Mouse (Mus musculus) CH12.LX (cell line): ENCODE measurements around the gene Zc3h10. TPM values are rescaled to one million over a fixed set of nuclear protein-coding genes. Genes with fewer than 3 reads are reported as not detected.
A peak's percentile ranks its signal among the peaks of the same experiment; 100 is the strongest.
"Not testable (repeated sequence)": the region's sequence is repeated elsewhere in the genome, so short reads cannot be mapped to it uniquely, and the experiment has no call there.

Experiments
- DNase-seq: peaks from one replicate; pipeline ENCODE4 v3.0.0-alpha.2; 2013; ENCODE audit errors: extremely low read depth
- H3K27ac ChIP-seq: 2 replicates; pipeline ENCODE4 v1.5.1; 2012; ENCODE audit warnings: low read depth, mild to moderate bottlenecking, control low read depth, moderate library complexity; ENCODE audit not compliant: insufficient read depth
- H3K27me3 ChIP-seq: replicated peaks from 2 replicates; pipeline ENCODE3; 2012; ENCODE audit warnings: inconsistent platforms
- H3K36me3 ChIP-seq, 2 experiments: replicated peaks in 1 of 2; 2 replicates each; pipeline versions ENCODE3 to v1.6.1; 2012; ENCODE audit warnings: inconsistent platforms in 1 of 2, low read length in 1 of 2, mild to moderate bottlenecking in 1 of 2, mixed read lengths in 1 of 2, moderate library complexity in 1 of 2; ENCODE audit not compliant: control insufficient read depth in 1 of 2, insufficient read depth in 1 of 2
- H3K4me1 ChIP-seq, 2 experiments: 2 replicates each; pipeline ENCODE4 v1.6.1; 2012; ENCODE audit warnings: inconsistent platforms in 1 of 2, moderate library complexity in 1 of 2; ENCODE audit not compliant: insufficient read depth in 2 of 2, control insufficient read depth in 1 of 2
- H3K4me2 ChIP-seq: 2 replicates; pipeline ENCODE4 v1.6.1; 2012; ENCODE audit warnings: low read depth, mild to moderate bottlenecking, control low read depth; ENCODE audit not compliant: poor library complexity, insufficient read depth, severe bottlenecking
- H3K4me3 ChIP-seq, 3 experiments: fragments of 150-350 bp in 1 of 3; sonication (generic) in 1 of 3; replicated peaks in 1 of 3; 2 replicates each; pipeline versions ENCODE3 to v1.5.1; 2011 to 2012; ENCODE audit warnings: low read depth in 2 of 3, low read length in 2 of 3, mild to moderate bottlenecking in 2 of 3, moderate library complexity in 2 of 3, control low read depth in 1 of 3, improper control_type of control experiment in 1 of 3, inconsistent platforms in 1 of 3, mixed read lengths in 1 of 3; ENCODE audit not compliant: poor library complexity in 1 of 3
- H3K79me2 ChIP-seq: replicated peaks from 2 replicates; pipeline ENCODE4 v1.6.1; 2012; ENCODE audit warnings: mild to moderate bottlenecking, moderate library complexity; ENCODE audit not compliant: control insufficient read depth, poor library complexity, insufficient read depth, severe bottlenecking; ENCODE audit errors: extremely low read depth
- H3K9ac ChIP-seq: 2 replicates; pipeline ENCODE4 v1.6.1; 2012; ENCODE audit warnings: low read depth, mild to moderate bottlenecking, control low read depth, moderate library complexity; ENCODE audit not compliant: insufficient read depth
- H3K9me3 ChIP-seq: replicated peaks from 2 replicates; pipeline ENCODE3; 2012; ENCODE audit warnings: low read length, inconsistent platforms, mixed read lengths
- BHLHE40 ChIP-seq: IDR thresholded peaks from 2 replicates; pipeline ENCODE4 v1.6.1; 2011; ENCODE audit warnings: mild to moderate bottlenecking, low read depth, low read length, improper control_type of control experiment
- CHD1 ChIP-seq: IDR thresholded peaks from 2 replicates; pipeline ENCODE4 v1.6.1; 2012; ENCODE audit warnings: low read depth, low read length, improper control_type of control experiment, inconsistent platforms
- CHD2 ChIP-seq: IDR thresholded peaks from 2 replicates; pipeline ENCODE4 v1.6.1; 2011; ENCODE audit warnings: low read length, improper control_type of control experiment
- CTCF ChIP-seq, 2 experiments: IDR thresholded peaks in 1 of 2; conservative IDR thresholded peaks in 1 of 2; 2 replicates each; pipeline ENCODE4 v1.5.1; 2011 to 2012; ENCODE audit warnings: low read depth in 2 of 2, low read length in 2 of 2, improper control_type of control experiment in 1 of 2, inconsistent platforms in 1 of 2, mild to moderate bottlenecking in 1 of 2, moderate library complexity in 1 of 2
- EP300 ChIP-seq: IDR thresholded peaks from 2 replicates; pipeline ENCODE4 v1.6.1; 2011; ENCODE audit warnings: low read length, improper control_type of control experiment
- GABPA ChIP-seq: IDR thresholded peaks from 2 replicates; pipeline ENCODE4 v1.6.1; 2012; ENCODE audit warnings: low read depth, low read length, improper control_type of control experiment, inconsistent platforms; ENCODE audit not compliant: insufficient replicate concordance
- HCFC1 ChIP-seq: IDR thresholded peaks from 2 replicates; pipeline ENCODE4 v1.6.1; 2012; ENCODE audit warnings: low read depth, mild to moderate bottlenecking, inconsistent platforms, low read length, improper control_type of control experiment
- JUN ChIP-seq: IDR thresholded peaks from 2 replicates; pipeline ENCODE4 v1.6.1; 2011; ENCODE audit warnings: low read depth, mild to moderate bottlenecking, low read length, improper control_type of control experiment, moderate library complexity; ENCODE audit not compliant: insufficient read depth
- JUND ChIP-seq: conservative IDR thresholded peaks from 2 replicates; pipeline ENCODE4 v1.6.1; 2011; ENCODE audit warnings: low read depth, low read length, improper control_type of control experiment
- KAT2A ChIP-seq: IDR thresholded peaks from 2 replicates; pipeline ENCODE4 v1.6.1; 2012; ENCODE audit warnings: low read length, improper control_type of control experiment, inconsistent platforms; ENCODE audit not compliant: insufficient replicate concordance
- MAFK ChIP-seq: IDR thresholded peaks from 2 replicates; pipeline ENCODE4 v1.6.1; 2011; ENCODE audit warnings: low read length, improper control_type of control experiment; ENCODE audit not compliant: insufficient replicate concordance
- MAX ChIP-seq: IDR thresholded peaks from 2 replicates; pipeline ENCODE4 v1.6.1; 2011; ENCODE audit warnings: low read length, improper control_type of control experiment
- MXI1 ChIP-seq: IDR thresholded peaks from 2 replicates; pipeline ENCODE4 v1.6.1; 2011; ENCODE audit warnings: mild to moderate bottlenecking, low read depth, low read length, improper control_type of control experiment
- MYC ChIP-seq: IDR thresholded peaks from 2 replicates; pipeline ENCODE4 v1.6.1; 2011; ENCODE audit warnings: low read depth, mild to moderate bottlenecking, improper control_type of control experiment, low read length
- PAX5 ChIP-seq: IDR thresholded peaks from 2 replicates; pipeline ENCODE4 v1.6.1; 2012; ENCODE audit warnings: low read length, inconsistent platforms, mixed read lengths
- POLR2A ChIP-seq: IDR thresholded peaks from 2 replicates; pipeline ENCODE4 v1.6.1; 2011; ENCODE audit warnings: low read depth, mild to moderate bottlenecking, improper control_type of control experiment, low read length
- POLR2AphosphoS2 ChIP-seq: IDR thresholded peaks from 2 replicates; pipeline ENCODE4 v1.6.1; 2011; ENCODE audit warnings: low read depth, low read length, improper control_type of control experiment
- SMC3 ChIP-seq: IDR thresholded peaks from 2 replicates; pipeline ENCODE4 v1.6.1; 2011; ENCODE audit warnings: low read depth, low read length, improper control_type of control experiment
- TBP ChIP-seq: conservative IDR thresholded peaks from 2 replicates; pipeline ENCODE4 v1.6.1; 2011; ENCODE audit warnings: low read depth, low read length, improper control_type of control experiment
- ZC3H11A ChIP-seq: IDR thresholded peaks from 2 replicates; pipeline ENCODE4 v1.6.1; 2012; ENCODE audit warnings: low read depth, mild to moderate bottlenecking, inconsistent platforms, low read length, improper control_type of control experiment
- ZKSCAN1 ChIP-seq: IDR thresholded peaks from 2 replicates; pipeline ENCODE4 v1.6.1; 2012; ENCODE audit warnings: low read depth, inconsistent platforms, low read length, improper control_type of control experiment, borderline replicate concordance
- ZMIZ1 ChIP-seq: IDR thresholded peaks from 2 replicates; pipeline ENCODE4 v1.6.1; 2012; ENCODE audit warnings: low read depth, mild to moderate bottlenecking, inconsistent platforms, low read length, improper control_type of control experiment
- dilution Hi-C: fragments of 300-500 bp; cut with MboI; formaldehyde crosslinking; loops from 2 replicates; pipeline ENCODE4 v1.14.3; 2020; ENCODE audit warnings: low sequenced_read_pairs; ENCODE audit not compliant: extremely low pct_unique_long_range_greater_than_20kb, extremely low pct_ligation_motif_present
- in situ Hi-C: fragments of 300-500 bp; cut with MboI; formaldehyde crosslinking; loops from 3 replicates; pipeline ENCODE4 v1.14.3; 2019; ENCODE audit warnings: low sequenced_read_pairs, low pct_ligation_motif_present, low pct_unique_long_range_greater_than_20kb, mixed read lengths
- polyA plus RNA-seq: library from polyadenylated mRNA; unstranded; fragments of >175 nt; gene quantifications from 2 replicates; pipeline ENCODE4 v1.2.1, GENCODE M21; 2012; ENCODE audit warnings: low read depth; ENCODE audit not compliant: insufficient read length
- total RNA-seq, 2 experiments: library from RNA; depleted of rRNA; stranded (reverse); fragments of 300-350 nt in 1 of 2; fragments of >200 nt in 1 of 2; gene quantifications; 2 replicates each; pipeline ENCODE4 v1.2.3; 2012 to 2014

The Zc3h10 gene
- total and polyA plus RNA-seq, 3 experiments = 14.4 to 19.9 (median 16.2) TPM

- Histone ChIP-seq H3K9ac (no peak overlapping the region), H3K27ac (no peak overlapping the region), H3K79me2 (peaks cover under 1% of the 10 kb centered on the region; the same call in 1 of the 2 replicates)
- dilution Hi-C loops = no loop called here
- no peak for DNase-seq
- TF ChIP-seq EP300 (no peak), CHD2 (peak; percentile 61; the same call in 1 of the 2 replicates), CHD1 (no peak), POLR2A (peak; percentile 41), PAX5 (no peak), ZMIZ1 (0 out of 2 replicates have a peak, but pooled peaks have one; percentile 12), JUN (no peak), JUND (no peak), TBP (no peak), HCFC1 (no peak), MAFK (no peak), POLR2AphosphoS2 (peak; percentile 92), BHLHE40 (no peak), GABPA (no peak)
- TF ChIP-seq, all 38 proteins: peak for 4
- in situ Hi-C loops = no loop called here
- Histone ChIP-seq H3K9me3 (no peaks in the 10 kb centered on the region), H3K27me3 (no peaks in the 10 kb centered on the region), H3K4me3 (no peak overlapping the region), H3K36me3 (peaks cover 42 to 53% of the 10 kb centered on the region in 2 experiments), H3K4me2 (no peak overlapping the region), H3K4me1 (peaks cover 0 to 1% of the 10 kb centered on the region in 2 experiments; a peak in 1 of 4 replicates)
Observed at GRCm38 (mm10) chr10:128556963-128557362, 9.4 kb upstream of the Zc3h10 start.

DNA sequence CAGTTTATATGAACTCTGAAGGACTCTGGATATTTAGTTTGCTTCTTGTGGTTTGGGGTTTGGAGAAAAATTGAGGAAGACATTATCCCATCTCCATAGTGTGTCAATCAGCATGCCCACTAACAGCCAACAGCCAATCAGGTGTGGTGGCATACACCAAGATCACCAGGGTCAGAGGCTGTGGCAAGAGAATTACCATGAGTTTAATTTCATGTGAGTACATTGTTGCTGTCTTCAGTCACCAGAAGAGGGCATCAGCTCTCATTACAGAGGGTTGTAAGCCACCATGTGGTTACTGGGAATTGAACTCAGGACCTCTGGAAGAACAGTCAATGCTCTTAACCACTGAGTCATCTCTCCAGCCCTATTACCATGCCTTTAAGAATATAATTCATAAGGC is 8.7 kb upstream of the Zc3h10 start:
- Histone ChIP-seq H3K4me1 (no peaks in the 10 kb centered on the region), H3K36me3 (peaks cover 36 to 46% of the 10 kb centered on the region in 2 experiments), H3K79me2 (no peaks in the 10 kb centered on the region), H3K9ac (no peak overlapping the region), H3K4me3 (no peak overlapping the region), H3K4me2 (no peak overlapping the region), H3K9me3 (no peaks in the 10 kb centered on the region), H3K27me3 (no peaks in the 10 kb centered on the region), H3K27ac (no peak overlapping the region)
- dilution Hi-C loops (no loop called here), in situ Hi-C loops (no loop called here)
- DNase-seq = peak; percentile 38
- TF ChIP-seq MAX (no peak), MYC (peak; percentile 68), SMC3 (peak; percentile 39; the same call in 1 of the 2 replicates), KAT2A (no peak), EP300 (no peak), POLR2AphosphoS2 (peak; percentile 27; the same call in 1 of the 2 replicates), ZKSCAN1 (no peak), CTCF (conservative IDR thresholded peaks at IDR 0.05 in 1 of 2, IDR thresholded peaks at IDR 0.05 in 1 of 2; ENCODE audit: low read depth in 2 of 2, low read length in 2 of 2) (peak in 1 of 2 experiments; percentile 58; a peak in 2 of 4 replicates), ZC3H11A (no peak), MXI1 (no peak)

- H3K36me3 ChIP-seq = peaks cover 30 to 39% of the 10 kb centered on the region in 2 experiments
- H3K27me3 ChIP-seq, H3K4me1 ChIP-seq, H3K27ac ChIP-seq, H3K79me2 ChIP-seq, H3K4me3 ChIP-seq, in situ Hi-C loops, H3K4me2 ChIP-seq, dilution Hi-C loops, H3K9me3 ChIP-seq, H3K9ac ChIP-seq, DNase-seq: not testable (repeated sequence)
Observed at GRCm38 (mm10) chr10:128555567-128555966, 8.0 kb upstream of the Zc3h10 start.
